Mouse (Mus musculus) thymus, adult 2 months (tissue): Measurements from ENCODE around the gene Lrrc28.

Source experiments
- CTCF ChIP-seq: fragments of 200-500 bp; IDR thresholded peaks from 2 replicates; pipeline ENCODE4 v1.5.1; 2012; ENCODE audit warnings: mild to moderate bottlenecking, control low read depth, low read length, moderate library complexity, borderline replicate concordance; ENCODE audit not compliant: control insufficient read depth, poor library complexity, insufficient read depth; ENCODE audit errors: extremely low read depth
- POLR2A ChIP-seq: fragments of 200-500 bp; IDR thresholded peaks from 2 replicates; pipeline ENCODE4 v1.6.1; 2012; ENCODE audit warnings: mild to moderate bottlenecking, low read length, control low read depth, moderate library complexity; ENCODE audit not compliant: control insufficient read depth, poor library complexity, insufficient read depth; ENCODE audit errors: extremely low read depth

DNA sequence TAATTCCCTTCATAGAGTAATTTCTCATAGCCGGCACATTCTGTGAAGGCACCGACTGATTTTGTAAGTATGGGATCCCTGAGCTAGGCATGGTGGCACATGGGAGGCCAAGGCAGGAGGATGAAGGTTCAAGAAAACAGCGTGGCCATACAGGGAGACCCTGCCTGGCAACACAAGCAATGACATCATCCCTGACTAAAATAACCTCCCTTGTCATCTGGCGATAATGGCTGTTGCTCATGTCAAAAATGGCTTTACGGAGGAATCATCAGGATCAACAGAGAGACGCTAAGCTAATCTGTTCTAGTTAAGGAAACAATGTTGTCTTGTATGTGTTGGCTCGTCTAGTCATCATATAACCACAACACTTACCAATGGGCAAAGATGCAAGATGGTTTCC lies 85.6 kb downstream of the Lrrc28 start:
- TF ChIP-seq CTCF (no peak), POLR2A (no peak)
